Mouse (Mus musculus) thymus, postnatal 25 days (tissue): Measurements from ENCODE around the gene Phf21b.
A peak's percentile ranks its signal among the peaks of the same experiment; 100 is the strongest.
"Not testable (repeated sequence)": the region's sequence is repeated elsewhere in the genome, so short reads cannot be mapped to it uniquely, and the experiment has no call there.

Source experiments
- DNase-seq: peaks from one replicate; pipeline ENCODE4 v3.0.0; 2022

Phf21b gene

DNA sequence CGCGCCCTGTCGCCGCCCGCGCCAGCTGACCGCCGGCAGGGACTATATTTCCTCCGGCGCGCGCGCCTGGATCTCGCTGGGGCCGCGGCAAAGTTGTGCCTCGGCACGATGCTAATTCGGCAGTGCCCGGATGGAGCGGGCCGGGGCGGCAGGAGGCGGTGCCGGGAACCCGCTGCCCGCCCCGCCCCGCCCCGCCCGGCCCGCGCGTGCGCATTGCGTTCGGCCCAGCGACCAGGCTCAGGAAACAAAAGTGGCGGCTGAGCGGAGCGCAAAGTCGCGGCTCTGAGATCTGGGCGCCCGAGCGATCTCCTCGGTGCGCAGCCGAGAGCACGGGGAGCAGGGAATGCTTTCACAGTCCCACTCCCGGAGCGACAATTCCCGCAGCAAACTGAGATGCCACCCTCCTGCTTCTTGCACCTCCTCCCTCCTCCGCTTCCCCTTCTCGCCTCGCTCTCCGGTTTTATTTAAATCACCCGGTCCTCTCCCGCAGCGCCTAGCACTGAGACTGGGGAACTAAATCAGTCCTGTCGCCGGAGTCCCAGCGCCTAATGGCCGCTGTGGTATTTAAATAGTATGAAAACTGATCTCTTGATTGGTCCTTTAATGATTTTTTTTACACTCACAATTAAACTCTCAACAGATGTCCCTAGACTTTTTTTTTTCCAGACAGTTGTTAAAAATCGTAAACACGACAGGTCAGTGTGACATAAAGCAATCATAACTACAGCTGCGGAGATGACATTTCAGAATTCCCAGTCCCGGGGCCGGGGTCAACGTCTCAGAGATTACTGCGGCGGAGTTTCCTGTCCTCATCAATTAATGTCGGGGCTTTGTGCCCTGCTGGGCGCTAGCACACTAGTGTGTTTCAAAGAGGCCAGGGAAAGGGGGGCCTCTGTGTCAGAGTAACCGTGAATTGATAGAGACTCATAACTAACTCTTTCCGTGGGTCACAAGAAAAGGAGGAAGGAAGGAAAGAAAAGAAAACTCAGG is at the start of gene Phf21b:
Phf21b (minus strand) TSS at position 44 of the 990 bp plus-strand sequence.
- peak; percentile 80 for DNase-seq

DNA sequence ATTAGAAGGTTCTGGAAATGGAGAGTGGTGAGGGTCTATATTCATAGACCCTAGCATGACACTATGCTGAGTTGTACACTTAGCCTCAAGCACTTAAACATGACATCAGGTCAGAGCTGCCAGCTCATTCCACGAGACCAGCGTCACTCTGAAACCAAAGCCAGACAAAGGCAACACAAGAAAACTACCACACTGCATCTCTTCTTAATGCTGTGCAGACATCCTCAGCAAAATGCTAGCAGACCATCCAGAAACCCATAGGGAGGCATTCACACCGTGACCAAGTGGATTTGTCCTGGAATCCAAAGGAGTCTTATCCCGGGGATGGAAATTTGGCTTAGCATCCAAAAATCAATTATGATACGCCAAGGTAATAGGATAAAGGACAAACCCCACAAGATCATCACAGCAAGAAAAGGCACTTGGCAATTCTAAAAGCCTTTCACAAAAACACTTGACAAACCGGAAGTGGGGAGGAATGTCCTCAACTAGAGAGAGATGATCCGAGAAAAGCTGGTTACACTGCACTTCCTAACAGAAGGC is 48.1 kb upstream of the Phf21b start:
- no peak for DNase-seq

DNA sequence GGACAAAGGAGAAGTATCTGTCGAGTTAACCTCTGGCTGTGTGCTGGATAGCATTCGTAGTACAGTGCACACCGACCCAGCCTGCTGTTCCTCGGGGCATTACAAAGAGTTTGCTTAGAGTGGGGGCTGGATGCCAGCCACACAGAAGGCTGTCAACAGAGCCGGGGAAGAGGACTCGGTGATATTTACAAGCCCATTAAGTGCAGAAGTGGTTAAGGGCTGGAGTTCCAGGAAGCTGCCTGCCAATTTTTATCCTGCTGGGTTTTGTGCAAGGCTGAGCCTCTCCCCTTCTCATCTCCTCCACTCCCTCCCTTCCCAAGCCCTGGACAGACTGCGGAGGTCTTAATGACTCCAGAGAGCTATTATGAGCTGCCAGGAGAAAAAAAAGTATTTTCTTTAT is 42.2 kb upstream of the Phf21b start:
- no peak for DNase-seq

DNA sequence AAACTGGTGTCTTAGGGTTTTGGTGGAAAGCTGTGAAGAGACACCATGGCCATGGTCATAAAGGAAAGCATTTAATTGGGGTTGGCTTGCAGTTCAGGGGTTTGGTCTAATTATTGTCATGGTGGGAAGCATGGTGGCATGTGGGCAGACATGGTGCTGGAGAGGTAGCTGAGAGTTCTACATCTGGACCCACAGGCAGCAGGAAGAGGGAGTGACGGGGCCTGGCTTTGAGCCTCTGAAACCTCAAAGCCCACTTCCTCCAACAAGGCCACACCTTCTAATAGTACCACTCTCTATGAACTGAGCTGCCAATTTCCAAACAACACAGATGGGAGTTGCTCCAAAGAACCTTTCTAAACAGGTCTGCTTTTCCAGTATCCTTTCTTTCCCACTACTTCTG is 40.8 kb upstream of the Phf21b start:
- DNase-seq = peak; percentile 1

DNA sequence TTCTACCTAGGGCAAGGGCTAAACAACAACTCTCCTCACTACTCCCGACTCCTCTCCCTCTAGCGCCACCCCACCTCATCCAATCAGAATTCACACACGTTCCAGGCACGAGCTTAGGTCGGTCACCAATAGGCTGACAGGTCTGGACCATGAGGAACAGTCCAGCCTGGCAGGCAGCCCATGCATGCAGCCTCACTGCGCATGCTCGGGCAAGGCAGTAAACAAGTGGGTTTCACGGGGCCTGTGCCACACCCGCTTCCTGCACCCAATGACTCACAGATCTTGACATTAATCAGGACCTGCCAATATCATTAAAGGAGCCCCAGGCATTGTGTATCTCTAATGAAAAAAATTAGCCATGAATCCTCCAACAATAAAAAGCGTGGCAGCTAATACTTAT is 40.4 kb upstream of the Phf21b start:
- not testable (repeated sequence) for DNase-seq

DNA sequence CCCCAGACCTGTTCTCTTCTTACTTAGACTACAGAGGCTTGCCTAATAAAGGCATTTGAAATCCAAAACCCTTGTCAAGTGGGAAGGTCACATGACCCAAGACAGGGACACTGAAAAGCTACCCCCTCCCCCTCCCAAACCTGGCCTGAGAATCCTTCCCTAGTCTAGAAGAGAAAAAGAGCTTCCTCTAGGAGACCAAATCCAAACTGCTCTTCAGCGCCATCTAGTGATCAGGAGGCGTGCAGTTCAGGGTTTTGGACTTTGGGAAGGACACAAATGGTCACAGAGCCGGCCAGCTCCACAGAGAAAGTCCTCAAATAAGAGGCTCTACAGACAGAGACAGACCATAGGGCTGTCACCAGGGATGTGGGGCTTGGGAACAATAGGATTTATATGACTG is 35.8 kb upstream of the Phf21b start:
- peak; percentile 27 for DNase-seq

DNA sequence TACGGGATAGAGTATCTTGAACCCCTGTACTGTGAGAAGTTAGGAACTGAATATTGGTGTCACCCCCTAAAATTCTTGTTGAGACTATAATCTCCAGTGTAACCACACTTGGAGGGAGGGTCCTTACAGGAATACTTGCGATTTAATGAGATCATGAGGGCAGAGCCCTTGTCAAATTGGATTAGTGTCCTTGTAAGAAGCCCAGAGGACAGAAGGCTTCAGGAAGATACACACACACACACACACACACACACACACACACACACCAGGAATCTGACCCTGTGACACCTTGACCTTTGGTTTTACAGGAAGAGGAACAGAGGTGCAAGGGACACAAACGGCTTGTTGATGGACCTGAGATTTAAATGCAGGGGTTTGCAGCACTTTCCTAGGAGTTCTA is 35.4 kb upstream of the Phf21b start:
- no peak for DNase-seq

DNA sequence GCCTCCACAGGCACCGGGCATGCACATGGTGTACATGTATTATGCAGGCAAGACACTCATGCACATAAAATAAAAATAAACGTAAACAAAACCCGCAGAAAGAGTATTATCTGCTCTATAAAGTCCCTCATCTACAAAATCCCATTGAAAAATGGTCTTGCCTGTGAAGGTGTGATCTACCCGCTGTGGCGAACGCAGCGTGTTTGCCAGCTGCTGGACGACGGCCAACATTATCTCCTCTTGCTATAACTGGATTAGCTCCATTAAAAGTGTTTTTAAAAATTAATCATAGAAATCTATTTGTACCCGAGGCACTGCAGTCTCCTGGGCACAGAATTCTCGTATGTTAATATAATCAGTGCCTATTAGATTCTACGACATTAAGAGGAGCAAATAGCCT is 32.2 kb upstream of the Phf21b start:
- DNase-seq = no peak

DNA sequence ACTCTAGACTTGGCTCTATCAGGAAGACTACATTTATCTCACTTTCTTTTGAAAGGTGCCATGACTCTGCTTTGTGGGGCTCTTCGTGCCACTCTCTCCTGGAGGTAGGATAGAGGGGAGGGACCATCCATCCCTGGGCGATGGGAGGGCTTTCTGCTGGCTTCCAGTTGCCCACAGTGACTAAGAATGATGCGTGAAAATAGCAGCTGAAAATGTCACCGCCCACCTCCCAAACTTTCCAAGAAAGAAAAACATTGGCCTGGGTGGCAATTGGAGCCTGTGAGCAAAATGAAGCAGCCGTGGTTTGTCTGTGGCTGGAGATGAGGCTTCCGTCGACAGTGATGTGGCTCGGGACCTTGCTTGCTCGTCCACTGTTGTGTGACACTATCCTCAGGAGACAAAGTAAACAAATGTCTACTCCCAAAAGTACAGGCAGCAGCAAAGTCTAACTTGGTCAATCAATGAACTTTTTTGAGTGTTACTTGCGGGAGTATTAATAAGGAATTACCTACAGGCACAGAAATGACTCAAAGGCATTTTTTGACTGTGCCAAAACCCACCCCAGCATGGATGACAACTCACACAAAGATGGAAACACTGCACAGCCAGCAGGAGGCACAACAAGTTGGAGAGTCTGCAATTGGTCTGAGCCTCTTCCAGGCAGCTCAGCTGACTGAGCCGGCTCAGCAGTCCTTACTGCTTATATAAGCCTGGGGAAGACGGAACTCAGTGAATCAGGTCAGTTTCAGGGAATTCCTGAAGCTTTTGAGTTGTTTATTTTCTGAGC is 21.4 kb upstream of the Phf21b start:
- DNase-seq = no peak

DNA sequence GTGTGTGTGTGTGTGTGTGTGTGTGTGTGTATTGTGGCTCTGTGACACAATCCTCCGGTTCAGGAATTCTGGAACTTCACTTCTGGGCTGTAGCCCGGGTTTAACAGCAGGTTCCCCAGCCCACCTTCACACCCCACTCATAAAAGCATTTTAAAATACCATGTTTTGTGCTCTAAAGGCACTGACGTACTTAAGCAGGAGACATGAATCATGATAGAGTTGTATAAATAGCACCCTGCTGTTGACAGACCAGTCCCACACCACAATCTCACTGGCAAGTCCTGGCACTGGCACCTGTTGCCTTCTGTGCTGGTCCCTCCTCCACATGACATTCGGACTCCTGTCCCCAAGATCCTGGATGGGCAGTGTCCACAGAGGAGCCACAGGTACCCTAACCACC is 18.0 kb upstream of the Phf21b start:
- no peak for DNase-seq

DNA sequence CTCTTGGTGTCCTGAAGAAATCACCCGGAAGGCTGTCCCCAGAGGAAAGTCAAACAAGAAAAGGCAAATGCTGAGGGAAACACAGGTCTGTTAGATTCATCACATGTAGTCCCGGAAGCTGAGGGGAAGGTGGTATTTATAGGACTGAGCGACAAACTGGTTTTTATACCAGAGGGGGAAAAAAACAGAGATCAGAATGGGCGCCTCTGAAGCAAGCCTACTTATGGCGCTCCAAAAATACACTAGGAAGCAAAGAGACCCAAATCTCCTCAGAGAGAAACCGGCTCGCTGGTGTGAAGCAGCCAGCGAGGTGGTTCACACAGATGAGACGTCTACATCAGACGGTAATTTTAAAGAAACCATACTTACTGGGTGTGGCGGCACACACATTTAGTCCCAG is 17.2 kb upstream of the Phf21b start:
- DNase-seq = no peak

DNA sequence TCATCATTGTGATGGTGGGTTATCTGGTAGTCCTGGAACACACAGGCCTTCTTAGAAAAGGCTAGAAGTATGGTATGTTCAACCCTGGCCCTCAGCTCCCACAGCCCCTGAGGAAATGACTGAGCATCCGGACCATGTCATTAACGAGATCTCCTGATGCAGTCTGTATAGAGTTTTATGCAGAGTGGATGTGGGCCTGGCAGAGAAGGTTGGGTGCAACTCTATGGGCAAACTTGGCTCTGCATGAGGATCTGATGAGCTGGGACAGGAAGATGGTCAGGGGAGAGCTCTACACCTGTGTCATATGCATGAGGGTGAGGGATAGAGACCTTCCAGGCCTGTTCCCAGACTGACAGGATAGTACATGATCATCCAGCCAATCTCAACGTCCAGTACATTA is 16.0 kb upstream of the Phf21b start:
- DNase-seq = no peak

DNA sequence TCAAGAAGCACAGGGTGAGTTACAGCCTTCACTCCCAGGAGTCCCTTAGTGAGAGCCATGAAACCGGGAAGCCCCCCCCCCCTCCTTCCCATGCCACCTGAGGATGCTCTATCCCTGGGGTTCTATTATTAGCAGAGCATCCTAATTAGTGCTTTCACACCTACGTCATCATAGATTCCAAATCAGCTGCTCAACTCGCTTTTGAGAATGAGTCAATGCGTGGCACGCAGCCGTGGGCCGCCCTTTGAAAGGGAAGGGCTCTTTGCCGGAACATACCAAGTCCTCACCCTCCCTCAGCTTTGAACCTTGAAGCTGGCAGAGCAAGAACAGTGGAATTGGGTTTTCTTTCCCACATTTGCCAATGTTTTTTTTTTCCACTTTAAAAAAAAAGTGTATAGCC is 6.1 kb upstream of the Phf21b start:
- DNase-seq = no peak

DNA sequence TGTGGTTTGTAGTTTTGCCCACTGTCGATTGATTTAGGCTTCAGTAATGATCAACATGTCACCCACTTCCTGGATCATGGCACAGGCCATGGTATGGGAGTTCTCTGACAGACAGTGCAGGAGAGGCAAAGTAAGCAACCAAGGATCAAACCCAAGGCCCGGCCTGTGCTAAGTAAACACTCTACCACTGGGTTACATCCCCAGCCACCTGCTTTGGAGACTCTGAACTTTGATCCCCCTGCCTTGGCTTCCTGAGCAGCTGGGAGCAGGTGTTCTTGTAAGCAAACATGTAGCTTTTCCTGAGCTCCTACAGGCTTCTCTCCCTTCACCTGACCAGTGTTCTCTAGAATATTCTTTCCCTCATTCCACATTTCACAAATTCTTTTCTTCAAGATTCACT is 1.8 kb upstream of the Phf21b start:
- no peak for DNase-seq

DNA sequence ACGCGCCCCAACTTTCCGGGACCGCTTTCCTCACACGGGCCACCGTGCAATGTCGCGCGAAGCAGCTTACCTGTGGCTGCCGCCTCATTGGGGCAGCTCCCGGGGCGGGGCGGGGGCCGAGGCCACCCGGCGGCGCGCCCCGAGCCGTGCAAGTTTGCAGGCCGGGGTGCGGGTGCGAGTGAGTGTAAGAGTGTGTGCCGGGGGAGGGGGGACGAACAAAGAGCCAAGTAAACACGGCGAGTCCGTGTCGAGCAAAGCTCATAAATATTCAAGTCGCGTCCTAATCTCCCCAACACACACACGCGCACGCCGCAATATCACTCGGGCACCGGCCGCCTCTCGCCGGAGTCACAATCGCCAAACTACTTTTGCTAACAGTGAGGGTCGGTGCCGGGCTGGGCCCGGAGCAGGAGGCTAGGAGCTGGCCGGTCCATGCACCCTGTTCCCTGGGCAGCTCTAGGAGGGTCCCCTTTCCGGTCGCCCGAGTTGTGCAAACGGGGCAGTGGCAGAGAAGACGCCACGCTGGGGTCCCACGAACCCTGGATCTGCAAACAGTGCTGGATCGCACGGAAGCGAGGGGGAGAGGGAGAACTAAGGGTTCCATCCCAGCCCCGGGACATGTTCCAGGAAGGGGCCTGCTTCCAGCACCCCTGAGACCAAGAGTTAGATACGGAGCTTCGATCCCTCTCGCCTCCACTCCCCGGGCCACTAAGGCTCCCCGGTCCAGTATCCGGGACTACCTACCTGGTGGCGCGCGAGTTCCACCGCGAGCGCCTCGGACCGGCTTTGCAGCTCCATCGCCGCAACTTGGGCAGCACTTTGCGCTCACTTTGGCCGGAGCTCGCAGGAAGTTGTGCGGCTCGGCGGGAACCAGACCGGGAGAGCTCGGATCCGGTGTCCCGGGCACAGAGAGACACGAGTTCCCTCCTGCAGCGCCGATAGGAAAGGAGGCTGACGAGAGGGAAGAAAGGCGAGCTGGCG is 638 bp downstream of the Phf21b start:
- DNase-seq = peak; percentile 2

DNA sequence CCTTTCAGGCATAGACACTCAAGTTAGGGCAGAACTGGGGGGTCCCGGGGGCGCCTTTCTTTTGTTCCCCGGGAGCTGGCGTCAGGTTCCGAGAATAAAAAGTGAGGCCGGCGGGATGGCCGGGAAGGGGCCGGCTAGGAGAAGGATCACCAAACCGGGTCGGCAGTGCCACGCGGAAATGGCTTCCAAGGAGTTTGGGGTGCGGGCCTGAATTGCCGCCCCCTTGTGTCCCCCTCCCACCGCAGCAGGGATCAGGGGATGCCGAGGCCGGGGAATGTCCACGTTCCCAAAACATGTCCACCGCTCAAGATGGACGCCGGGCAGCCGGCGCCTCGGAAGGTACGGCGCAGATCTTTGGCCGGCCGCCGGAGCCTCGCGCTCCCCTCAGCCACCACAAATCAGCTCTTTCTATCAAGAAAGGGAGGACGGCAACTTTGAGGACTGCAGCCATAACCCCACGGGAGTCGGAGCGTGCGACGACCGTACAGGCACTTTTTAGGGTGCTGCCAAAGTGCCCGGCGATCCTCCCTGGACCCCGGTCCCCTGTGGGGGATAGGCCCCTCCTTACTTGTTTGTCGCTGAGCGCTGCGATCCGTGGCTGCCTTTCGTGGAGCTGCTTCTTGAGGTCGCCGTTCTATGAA is 1.6 kb downstream of the Phf21b start:
- peak; percentile 2 for DNase-seq

DNA sequence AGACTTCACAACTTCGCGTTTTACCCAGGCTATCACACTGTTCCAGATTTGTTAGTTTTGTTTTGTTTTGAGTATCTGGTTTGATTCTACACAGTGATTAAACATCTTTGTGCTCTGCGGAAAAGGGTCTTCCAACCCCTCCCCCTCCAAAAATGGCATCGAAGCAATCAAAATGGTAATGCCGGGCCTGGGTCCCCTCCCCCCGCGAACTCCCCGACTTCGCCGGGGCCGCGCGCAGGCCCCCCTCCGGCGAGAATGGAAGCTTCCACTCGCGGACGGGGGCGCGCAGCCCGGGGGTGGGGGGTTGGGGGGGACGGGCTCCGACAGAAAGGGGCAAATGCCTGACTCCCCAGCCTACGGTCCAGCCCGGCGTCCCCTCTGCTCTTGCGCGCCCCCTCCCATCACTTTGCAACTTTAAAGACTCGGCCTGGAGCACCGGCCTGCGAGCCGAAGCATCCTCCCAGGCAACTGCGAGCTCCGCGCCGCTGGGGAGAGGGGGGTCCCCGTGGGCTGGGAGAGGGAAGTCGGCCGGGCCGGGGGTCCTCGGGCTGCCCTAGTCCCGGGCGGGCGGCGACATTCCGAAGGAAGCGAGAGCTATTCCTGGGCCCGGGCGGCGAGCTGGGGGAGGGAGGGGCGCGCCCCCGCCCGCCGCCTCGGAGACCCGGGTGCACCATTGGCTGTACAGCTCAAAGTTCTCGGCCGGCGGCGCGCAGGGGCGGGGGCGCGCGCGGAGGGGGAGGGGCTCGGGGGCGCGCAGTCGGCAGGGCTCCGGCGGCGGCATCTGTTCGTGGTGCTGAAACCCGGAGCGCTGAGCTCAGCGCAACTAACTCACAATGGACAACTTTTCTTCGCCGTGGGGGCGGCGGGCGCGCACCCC is 2.4 kb downstream of the Phf21b start:
- DNase-seq = peak; percentile 16

DNA sequence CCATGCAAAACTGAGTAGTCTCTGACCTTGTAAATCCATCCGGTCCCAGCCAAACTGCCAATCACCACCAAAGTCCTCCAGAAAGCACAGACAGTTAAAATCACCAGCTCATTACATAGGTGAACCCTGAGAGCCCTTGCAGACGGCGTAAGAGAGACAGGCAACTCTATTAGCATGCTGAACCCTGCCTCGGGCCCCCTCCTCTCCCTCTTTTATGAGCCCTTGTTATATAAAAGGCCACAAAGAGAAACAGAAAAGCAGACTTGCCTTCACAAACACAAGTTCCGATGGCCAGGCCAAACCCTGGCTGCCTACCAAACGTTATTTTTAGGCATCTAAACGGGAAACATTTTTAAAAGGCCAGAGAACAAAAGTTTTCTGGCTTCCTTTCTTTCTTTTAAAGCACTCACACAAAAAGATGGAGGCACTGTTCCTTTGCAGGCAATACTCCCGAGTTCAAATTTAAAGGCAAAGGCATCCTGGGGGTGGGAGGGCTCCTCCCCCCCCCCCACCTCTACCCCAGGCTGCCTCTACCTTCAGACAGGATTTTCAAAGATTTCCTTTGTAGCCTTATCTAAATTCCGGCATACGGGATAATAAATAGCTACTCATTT is 3.3 kb downstream of the Phf21b start:
- no peak for DNase-seq

DNA sequence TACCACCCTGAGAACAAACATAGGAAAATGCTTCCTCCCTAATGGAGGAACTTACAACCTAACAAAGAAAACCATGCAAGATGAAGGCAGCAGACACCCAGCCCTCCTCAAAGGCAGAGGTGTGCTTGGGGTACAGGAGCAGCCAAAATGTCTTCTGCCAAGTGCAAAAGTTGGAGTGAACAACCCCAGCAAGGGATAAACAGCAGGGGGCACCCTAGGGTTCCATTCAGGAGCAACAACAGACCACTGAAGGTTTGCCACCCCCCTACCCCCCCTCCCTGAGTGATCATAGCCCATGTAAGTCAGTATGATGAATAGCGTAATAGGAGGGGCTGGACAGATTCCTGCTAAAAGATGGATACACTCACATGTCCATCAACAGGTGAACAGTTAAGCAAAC is 5.5 kb downstream of the Phf21b start:
- DNase-seq = no peak

DNA sequence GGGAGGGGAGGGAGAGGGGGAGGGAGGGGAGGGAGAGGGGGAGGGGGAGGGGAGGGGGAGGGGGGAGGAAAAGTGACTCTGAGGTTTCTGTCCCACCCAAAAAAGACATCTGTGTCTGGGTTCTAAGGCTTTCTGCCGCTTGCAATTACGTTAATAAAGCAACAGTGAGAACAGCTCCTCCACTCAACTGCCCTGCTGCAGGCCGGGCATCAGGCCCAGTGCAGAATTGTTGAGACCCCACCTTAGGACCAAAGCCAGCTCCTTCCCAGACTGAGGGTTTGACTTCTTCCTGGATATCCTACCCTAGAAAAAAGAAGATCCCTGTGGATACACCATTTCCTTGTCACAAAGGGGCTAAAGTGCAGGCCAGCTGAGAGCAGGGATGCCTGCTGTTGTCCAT is 9.6 kb downstream of the Phf21b start:
- no peak for DNase-seq
